Mouse (Mus musculus): Measurements from ENCODE around the gene Adam4.
"Not testable (repeated sequence)": the region's sequence is repeated elsewhere in the genome, so short reads cannot be mapped to it uniquely, and the experiment has no call there.

DNA sequence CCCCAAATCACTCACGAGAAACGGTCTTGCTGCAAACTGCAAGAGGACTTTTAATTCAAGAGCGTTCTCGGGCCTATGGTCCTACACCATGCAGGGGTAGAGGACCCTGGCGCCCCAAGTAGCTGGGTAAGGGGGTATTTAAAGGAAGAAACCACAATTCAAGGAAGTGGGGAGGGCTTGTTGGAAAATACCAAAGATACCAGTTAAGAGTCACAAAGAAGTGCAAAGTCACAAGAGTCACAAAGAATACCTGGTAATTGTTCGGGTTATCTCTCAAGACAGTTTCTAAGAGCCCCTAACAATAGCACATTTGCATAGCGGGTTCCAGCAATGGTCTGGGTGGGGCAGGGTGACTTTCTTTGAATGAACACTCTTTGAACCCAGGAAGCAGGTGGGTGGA lies 37.3 kb upstream of the Adam4 start:
- TF ChIP-seq POLR2A (IDR thresholded peaks at IDR 0.05; ENCODE audit: insufficient read depth, low read length); CTCF (IDR thresholded peaks at IDR 0.05; ENCODE audit: low read depth, low read length): not testable (repeated sequence)
